Mouse (Mus musculus) adrenal gland, postnatal 25 days (tissue): ENCODE measurements at regions not wholly inside any gene's neighbourhood (a gene's known extent, or its start where the extent isn't known, plus 50 kb on each side); places are given as distances from the start of the nearest gene placed in this dataset.

Experiments
- DNase-seq: peaks from one replicate; pipeline ENCODE4 v3.0.0; 2021; ENCODE audit warnings: mixed read lengths

DNA sequence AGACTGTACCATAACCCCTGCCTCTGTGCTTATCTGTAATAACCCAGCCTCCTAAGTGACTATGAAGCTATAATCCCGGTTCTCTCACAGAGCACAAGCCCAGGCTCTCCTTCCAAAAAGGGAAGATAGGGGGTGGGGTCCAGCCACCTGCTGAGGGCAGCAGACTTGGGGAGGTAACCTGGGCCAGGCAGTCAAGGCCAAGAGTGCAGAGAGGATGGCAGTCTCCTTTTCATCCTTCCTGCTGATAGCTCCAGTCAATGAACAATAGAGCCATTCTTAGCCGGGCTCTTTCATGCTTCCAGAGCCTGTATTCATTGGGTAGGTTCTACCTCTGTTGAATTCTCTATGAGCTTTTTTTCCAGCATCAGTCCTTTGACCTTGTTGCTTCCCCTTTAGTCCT, 527.5 kb downstream of the Fgf9 start:
- no peak for DNase-seq

DNA sequence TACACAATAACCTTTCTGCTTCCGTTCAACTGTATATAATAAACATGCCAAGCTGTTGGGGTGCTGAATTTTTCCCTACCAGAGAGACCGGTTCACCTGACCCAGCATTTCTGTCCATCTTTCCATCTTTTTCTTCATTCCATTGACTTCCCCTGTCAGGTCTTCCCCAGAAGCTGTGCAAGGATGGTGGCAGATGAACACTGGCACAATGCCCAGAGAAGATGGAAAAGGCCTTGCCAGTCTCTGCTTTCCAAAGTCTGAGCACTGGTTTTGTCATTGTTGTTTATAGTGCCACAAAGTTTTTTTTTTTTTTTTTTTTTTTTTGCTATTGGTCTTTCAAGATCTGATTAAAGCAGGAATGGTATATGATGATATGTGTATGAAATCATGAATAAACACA, 526.6 kb downstream of the Fgf9 start:
- DNase-seq, result no peak

DNA sequence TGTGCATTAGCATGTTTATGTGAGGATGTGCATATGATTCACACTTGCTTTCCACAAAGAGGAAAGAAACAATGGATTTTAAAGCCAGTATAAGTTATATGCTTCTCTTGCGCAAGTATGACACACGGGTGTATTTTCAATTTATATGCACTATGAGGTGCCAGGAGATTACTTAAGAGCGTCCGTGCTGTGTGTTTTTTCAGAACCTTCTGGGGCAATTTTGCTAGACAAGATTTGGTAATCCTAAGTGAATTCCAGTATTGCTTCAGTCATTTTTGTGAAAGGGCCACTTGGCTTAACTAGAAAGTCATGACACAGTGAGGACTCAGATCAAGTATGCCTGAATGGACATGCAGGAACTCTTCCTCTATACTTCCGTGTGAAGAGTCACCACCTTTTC, 511.5 kb downstream of the Fgf9 start:
- no peak for DNase-seq

DNA sequence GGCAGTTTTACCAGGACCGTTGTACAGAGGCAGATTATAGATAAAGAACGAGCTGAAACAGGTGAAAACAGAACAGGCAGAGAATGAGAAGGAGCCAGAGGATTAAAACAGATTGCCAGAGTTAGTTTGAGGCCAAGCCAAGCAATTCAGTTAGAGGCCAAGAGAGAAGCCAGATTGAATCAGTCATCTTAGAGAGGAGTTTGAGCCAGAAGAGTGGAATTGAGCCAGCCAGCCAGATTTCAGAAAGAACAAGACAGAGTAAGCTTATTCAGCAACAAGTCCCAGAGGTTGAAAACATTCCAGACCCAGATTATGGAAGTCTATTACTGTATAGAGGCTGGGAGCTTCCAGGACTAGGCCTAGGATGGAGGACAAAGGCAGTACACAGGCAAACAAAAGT, 499.7 kb downstream of the Fgf9 start:
- no peak for DNase-seq

DNA sequence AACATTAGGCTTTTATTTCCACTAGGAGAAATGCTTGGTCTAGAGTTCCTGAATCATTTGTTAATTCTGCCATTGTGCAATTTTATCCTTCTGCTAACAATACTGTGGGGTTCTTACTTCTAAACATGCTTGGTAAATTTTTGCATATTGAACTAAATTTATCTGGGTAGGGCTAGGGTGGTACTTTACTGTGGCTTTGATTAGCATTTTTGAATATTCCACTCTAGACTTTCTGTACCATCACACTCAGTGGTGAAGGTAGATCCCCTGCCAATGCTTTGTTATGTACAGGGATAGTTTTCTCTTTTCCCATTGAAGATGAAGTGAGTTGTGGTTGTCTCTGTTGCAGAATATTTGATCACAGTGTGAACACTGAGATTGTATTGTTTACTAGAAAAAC, 497.1 kb downstream of the Fgf9 start:
- DNase-seq, result no peak

DNA sequence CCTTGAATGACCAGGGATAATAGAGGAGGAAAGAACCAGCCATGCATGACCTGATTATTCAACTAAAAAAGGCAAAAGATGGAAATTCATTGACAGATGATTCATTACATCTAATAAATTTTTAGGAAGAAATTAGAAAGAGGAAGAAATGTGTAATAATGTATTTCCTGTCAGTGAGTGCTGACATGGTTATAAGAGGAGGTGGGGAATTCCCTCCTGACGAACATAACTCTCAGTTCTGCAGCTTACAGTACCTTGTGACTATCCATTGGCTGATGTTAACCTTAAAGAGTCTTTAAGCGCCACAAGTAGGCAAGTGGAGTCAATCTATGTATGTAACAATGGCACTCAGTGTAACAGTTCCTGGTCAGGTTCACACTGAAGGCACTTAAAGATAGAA, 492.7 kb downstream of the Fgf9 start:
- no peak for DNase-seq

DNA sequence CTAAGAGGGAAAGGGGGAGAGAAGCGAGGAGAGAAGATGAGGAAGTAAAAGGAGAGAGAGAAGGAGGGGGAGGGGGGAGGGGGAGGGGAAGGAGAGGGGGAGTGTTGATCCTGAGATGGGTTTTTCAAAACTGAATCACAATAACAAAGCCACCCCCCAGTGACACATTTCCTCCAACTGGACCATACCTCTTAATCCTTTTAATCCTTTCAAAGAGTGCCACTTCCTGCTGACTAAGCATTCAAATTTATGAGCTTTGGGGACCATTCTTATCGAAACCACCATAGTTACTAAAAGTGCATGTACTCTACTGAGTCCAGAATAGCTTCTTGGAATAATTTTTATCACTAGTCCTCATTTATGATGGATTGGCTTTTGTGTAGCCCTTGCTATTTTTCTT, 480.4 kb downstream of the Fgf9 start:
- no peak for DNase-seq

DNA sequence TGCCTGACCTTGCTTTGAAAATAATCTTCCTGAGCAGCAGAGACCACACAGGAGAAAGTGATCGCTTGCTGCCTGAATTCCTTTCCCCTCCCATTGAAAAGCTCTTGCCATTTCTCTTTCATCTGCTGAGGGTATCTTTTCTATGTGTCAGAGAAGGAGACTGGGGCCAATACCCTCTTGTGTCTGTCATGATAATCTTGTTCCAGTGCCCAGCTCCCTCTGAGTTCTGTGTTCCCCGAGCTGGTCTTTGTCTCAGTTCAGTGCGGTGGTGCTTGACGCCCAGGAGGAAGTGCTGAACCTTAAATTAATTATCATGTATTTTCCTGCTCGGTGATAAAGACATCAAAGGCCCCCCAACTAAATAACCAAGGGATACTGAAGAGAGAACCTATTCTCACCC, 475.4 kb downstream of the Fgf9 start:
- no peak for DNase-seq

DNA sequence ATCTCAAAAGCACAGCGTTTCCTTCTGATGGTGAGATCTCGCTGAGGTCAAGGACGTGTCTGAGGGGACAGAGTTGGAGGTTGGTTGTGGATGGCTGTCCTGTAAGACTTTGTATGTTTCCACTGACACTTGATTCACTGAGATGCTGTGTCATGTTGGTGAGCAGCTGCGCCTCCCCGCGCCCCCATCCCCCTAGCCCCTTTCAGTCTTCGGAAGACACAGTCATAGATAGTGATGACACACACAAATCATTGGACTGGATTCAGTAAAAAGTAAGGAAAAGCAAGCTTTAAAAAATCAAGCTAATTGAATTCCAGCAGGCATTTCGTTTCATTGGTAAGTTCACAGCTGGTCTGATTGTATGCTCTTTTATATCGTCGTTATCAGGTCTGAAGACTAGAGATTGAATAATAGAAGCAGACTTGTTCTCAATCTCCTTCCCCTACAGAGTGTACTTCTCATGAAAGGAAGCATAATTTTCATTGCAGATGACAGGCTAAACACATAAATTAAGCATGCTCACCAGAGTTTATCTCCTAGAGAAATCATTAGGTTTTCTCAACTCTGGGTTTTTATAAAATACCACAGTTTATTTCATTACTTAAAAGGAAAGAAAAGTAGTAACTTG, 472.9 kb downstream of the Fgf9 start:
- peak; percentile 15 for DNase-seq

DNA sequence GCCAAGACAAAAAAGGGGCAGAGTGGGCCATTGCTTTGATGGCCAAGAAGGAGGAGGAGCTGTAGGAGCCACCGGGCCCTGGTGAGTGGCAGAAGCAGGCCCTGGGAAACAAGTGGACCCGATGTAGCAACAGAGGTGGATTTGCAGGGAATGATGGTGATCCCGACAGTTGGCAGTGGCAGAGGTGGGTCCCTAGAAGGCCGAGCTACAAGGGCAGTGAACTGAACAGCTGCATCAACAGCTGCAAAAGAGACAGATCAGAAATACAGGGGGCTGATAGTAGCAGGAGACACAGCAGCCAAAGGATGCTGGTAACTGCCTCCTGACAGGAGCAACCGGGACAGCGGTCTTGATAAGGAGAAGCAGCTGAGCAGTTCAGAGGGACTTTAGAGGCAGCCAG, 467.8 kb downstream of the Fgf9 start:
- no peak for DNase-seq

DNA sequence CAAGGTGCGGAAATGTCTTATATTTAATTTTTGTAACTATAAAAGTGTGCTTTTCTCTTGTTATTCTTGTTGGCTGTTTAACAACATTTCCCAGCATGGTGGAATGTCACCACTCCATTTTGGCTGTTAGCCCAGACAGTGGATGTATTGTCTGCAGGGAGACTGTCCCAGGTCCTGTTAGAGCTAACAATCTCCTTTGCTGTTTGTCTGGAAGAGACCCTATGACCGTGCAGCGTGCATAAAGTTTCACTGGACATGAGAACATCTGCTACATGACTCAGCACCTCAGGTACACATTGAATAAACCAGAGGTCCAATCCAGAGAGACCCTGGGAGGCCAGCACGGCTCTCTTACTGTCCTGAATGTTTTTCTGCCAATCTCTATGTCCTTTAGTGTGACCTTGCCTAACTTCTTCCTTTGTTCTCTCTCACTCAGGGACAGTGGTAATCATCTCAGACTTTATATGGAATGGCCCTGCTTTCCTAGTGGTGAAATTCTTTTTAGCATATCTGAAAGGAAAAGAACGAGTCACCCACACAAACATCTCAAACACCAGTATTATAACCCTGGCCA, 450.7 kb downstream of the Fgf9 start:
- no peak for DNase-seq

DNA sequence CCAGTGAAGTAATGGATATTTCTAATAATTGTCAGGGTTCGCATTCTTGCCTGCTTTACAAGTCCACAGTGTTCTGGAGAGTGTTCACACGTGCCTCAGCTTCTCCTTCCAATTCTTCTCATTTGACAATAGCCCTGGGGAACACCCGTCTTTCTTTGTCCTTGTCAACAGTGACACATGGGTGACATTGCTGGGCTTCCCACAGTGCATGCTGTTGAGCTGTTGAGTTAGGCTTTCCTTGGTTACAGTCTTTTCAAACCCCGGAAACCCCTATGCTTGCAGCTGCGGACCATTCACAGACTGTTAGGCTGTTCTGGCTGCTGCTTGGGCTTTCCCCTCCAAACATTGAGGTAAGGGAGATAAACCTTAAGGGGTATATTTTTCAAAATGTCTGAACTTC, 450.0 kb downstream of the Fgf9 start:
- DNase-seq, result no peak

DNA sequence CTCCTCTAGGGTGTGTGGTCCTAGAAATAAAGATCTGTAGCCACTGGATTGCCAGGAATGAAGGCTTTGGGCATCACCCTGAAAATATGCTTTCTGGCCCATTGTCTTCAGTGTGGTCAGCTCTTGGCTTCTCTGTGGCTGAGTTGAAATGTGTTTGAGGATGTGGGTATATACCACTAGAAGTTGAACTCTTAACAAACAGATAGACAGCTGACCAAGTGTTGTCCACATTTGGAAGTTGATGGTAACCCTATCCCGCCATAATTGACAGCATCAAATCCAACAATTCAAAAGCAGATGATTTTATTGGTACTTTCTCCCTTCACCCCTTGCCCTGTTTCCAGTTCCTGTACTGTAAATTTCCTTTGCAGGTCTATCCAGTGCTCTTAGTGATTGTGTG, 448.7 kb downstream of the Fgf9 start:
- no peak for DNase-seq

DNA sequence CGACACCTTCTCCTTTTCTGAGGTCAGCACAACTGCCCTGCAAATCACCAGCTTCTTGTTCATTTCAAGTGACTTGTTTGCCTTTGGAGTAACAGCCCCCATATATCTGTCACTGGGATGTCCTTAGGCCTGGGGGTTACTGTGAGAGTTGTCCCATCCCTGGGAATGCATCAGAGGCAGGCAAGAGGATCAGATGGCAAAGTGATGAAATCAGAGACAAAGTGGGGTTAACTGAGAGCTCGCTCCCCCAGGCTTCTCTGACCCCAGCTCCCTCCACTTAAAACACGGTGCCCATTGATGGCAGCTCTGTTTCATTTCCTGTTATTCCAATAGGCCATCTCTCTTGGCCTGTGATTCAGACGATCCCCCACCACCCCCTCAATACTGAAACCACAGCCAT, 446.2 kb downstream of the Fgf9 start:
- no peak for DNase-seq

DNA sequence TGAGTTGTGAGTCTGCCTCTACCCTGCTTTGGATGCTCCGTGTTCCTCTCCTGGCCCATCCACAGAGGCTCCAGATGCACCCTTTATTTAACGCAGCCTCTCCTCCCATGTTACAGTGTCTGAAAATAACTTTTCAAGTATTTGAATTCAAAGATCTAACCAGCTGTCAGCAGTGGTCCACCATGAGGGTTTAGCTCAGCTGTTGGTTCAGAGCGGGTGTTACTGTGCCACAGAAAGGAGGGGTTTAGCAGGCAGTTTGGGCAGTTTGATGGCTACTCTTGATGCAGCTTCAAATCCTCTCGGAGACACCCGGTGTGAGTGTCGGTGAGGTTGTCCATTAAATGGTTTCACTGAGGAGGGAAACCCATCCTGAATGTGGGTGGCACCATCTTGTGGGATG, 441.8 kb downstream of the Fgf9 start:
- DNase-seq, result no peak

DNA sequence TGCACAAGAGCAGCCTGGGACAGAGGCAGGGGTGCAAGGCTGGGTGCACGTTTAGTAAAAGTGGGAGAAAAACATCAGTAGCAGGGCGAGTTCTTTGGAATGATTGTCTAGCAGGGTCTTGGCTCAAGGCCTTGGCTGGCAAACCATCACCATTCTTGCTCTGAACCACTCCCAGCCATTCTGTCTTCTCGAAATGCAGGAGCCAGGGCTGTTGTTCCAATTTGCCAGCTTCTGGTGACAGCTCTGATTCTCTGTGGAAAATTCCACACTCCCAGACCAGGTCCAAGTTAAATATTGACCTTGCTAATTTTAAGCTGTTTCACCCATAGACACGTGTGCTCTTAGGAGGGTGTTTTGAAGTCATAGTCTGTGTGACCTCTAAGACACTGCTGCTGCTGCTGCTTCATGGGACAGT, 441.2 kb downstream of the Fgf9 start:
- DNase-seq, result no peak

DNA sequence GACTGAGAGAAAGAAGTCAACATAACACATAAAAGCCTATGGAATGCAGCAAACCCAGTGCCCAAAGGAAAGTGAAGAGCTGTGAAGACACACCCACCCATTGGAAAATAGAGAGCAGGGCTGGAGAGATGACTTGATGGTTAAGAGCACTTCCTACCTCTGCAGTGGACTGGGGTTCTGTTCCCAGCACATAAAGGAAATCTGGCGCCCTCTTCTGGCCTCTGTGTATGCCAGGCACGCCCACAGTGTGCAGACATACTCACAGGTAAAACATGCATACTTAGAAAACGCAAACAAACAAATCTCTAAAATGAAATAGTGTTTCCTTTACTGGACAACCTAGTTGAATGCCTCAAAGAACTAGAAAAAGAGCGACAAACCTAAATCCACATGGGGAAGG, 440.4 kb downstream of the Fgf9 start:
- DNase-seq, result no peak

DNA sequence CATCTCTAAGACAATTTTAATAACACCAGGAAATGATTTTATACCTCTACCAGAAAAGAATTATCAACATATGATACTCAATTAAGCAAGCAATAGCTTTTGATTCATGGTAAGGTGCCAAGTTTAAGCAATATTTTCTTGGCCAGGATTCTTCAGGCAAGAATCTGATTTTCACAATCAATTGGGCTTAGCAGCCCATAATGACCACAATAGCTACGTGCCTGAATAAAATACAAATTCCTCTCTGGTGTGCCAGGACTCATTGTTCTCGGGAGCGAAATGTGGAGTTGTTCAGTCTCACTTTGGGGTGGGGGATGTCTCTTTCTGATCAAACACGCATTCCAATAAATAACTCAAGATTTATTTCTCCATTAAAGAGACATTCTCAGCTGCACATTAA, 438.8 kb downstream of the Fgf9 start:
- DNase-seq, result no peak

DNA sequence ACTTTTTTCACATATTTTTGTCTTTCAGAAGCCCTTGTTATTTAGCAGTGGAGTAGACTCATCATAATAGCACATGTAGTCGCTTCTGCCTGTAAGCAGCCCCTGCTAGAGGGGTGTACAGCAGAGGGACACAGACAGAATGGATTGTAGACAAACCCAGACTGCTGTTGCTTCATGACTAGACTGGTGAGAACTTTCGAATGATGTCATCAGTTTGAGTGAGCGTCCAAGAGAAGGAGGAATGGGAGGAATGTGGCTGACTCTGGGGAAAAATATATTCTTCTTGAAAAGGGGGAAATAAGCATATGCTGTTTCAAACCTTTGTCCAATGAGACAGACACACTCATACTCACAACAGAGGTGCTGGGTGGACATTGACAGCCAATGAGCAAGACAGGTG, 436.1 kb downstream of the Fgf9 start:
- no peak for DNase-seq

DNA sequence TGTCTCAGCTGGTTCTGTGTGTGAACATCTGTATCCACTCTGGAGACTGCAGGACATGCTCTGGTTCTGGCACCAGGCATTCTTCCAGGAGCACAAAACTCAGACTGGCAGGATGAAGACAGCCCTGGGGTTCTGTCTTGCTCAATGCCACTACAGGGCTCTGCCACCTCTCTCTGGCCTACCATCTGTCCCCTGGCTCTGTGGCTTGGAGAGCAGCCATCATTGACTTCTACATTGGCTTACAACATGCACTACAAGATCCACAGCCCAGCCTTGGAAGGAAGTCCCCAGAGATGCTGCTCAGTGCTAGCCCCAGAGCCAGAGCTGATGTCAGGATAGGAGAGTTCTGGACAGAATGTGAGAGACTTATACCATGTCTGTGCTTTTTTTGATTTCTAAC, 435.5 kb downstream of the Fgf9 start:
- peak; percentile 28 for DNase-seq

DNA sequence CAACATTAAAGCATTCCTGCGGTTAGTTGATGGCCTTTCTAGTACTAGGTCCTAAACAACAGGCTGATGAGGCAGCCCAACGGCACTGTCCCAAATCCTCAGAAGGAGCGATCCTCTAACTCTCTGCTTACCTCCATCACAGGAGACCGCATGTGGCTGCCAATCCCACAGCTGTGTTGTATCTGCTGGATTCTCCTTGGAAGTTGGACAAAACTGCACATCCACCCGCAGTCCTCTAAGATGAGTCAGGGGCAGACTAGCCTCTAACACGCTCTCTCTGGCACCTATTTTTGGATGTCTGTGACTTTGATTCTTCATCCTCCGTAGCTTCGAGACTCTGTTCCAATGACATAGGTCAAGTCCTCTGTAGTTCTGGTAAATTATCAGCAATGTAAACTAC, 432.5 kb downstream of the Fgf9 start:
- DNase-seq, result no peak

DNA sequence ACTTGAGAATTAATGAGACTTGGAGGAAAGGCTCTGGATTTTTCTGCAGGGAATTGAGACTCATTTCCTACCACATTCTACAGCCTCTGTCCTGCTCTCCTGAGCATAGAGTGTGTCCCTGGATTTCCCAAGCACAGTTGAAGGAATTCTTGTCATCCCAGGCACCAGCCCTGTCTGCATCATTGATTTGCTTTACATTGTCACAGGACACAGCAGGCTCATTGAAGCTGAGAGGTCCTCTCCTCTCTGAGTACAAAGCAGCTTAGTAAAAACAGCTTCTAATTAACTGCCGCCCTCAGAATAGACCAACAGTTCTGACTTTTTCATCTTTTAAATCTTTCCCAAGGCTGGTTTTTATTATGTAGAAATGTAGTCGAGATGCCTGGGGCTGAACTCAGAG, 429.7 kb downstream of the Fgf9 start:
- no peak for DNase-seq

DNA sequence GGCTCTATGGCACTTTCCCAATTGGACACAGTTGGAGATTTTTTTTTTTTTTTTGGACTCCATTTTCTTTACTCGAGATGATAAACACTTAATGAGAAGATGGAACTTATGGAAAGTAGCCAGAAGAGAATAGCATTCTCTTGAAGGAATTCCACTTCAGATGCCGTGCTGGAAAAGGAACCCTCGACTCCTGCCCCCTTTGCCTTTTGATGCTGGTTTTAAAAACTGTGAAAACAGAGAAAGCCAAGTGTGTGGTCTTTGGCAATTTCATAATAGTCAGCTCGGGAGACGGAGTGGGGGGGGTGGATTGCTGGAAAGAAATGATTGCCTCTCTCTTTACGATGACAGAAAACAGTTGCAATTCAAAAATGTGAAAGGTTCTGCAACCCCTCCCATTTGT, 429.2 kb downstream of the Fgf9 start:
- DNase-seq, result no peak

DNA sequence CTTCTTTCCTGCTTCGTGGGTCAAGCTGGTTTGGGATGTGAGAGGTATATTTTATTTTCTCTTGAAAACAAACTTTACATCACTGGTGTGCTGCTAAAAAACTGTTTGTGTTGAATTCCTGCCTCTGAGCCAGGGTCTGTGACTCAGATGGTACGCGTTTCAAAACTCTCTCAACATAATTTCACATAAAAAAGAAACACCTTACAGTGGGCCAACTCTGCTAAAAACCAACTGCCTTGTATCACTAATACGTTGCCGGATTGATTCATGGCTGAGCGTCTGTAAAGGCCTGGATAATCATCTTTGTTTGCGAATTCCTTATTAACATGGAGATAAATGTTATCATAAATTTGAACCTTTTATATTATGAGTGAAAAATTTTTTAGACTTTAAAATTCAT, 428.7 kb downstream of the Fgf9 start:
- DNase-seq, result no peak

DNA sequence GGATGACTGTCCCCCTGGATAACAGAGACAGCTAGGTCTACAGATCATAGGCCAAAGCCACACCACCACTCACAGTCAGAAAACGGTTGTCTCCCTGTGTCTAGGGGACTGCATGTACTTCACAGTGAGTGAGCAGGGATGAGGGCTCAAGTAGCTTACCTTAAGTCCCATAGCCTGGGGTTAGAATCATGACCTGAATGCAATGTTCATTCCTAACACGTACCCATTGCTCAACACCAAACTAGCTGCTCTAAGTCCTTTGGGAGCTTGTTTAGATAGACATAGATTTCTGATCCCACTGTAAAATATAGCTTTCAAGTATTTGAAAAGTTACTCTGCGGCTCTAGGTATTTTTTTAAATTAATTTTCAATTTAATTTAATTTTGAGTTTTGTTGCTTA, 426.6 kb downstream of the Fgf9 start:
- no peak for DNase-seq
